Mouse (Mus musculus): ENCODE measurements around the gene Asl.

- TF ChIP-seq EP300 (IDR thresholded peaks at IDR 0.05) (no peak), CTCF (IDR thresholded peaks at IDR 0.05) (no peak)
These were observed 27.6 kb downstream of the Asl start for GRCm38 (mm10) chr5:130001356-130001987.
